Mouse (Mus musculus) frontal cortex, adult 2 months (tissue): ENCODE results near the gene Vmn1r76. TPM values are rescaled to one million over a fixed set of nuclear protein-coding genes. Genes with fewer than 3 reads are reported as not detected.

Experiments used
- DNase-seq, 2 experiments: peaks; one replicate each; pipeline ENCODE4 v3.0.0; 2022; ENCODE audit warnings: low spot score in 1 of 2; ENCODE audit errors: extremely low spot score in 1 of 2
- polyA plus RNA-seq: library from polyadenylated mRNA; depleted of rRNA; stranded (reverse); fragments of >200 nt; gene quantifications from 2 replicates; pipeline ENCODE4 v1.2.3, GENCODE M21; 2012; rRNA removed

The Vmn1r76 gene
- polyA plus RNA-seq = not detected in 2 replicates

DNA sequence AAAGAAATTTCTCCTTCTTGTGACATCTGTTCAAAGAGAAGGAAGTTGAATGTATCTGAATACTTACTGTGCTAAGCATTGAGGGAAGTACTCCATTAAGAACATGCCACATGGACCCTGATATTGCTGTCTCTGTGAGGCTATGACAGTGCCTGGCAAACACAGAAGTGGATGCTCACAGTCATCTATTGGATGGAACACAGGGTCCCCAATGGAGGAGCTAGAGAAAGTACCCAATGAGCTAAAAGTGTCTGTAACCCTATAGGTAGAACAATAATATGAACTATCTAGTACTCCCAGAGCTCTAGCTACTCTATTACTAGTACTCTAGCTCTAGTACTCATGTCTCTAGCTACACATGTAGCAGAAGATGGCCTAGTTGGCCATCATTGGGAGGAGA, at the start of gene Vmn1r76:
Gene Vmn1r76, minus strand, starts transcription at position 101 of the 400 bp plus-strand sequence.
- DNase-seq = no peak

DNA sequence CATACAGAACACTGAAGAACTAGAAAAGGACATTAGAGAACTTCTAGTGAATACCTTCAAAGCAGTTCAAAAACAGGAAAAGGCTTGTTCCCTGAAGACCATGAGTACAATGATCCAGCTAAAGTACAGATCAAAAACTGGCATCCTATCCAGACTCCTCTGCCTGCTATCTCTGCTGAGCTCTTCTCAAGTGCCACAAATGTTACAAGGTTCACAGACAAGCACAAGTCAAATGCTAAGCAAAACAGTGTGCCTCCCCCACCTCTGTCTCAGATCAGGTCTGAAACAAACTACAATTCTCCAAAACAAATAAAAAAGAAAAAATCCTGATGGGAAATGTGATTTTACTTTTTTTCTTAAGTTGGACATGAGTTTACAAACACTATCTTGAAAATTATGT, 34.6 kb upstream of the Vmn1r76 start:
- DNase-seq = no peak

DNA sequence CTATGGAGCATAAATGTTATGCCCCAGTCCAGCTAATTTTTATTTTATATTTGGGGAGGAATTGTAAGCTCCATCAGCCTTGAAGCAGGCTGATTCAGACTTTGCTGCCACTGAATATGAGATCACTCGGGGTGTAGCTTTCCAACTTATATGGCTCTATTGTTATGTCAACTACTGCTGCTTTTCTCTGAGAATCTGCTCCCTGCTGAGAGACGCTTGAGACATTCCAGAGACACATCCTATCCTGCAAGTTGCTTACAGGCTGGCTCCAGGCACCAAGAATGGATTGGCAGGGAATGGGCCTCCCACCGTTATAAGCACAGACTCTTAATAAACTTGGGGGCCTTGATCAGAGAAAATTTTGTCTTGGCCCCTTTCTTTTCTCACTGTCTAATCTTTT, 10.0 kb upstream of the Vmn1r76 start:
- DNase-seq = no peak

DNA sequence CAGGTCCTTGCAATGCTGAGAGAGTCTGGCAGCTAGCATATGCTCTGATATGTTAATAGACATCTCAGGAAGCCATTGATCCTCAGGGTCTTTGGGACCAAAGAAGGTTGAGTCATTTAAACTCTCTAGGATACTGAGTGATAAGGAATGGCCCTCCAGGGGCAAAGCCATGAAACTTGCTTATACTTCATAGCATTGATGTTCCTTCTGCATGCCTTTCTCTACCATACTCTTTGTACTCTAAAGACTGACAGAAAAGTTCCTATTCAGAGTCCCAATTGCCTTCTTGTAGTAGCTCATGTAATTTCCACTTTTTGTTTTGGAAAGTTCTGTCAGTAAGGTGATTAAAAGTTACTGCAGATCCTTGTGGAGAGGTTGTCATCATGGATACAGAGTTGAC, 63.7 kb downstream of the Vmn1r76 start, which contains the start of gene Vmn1r75:
Gene Vmn1r75, plus strand, starts transcription at position 301 of the 400 bp plus-strand sequence.
- no peak for DNase-seq

Other genes with a start within 250 kb of the Vmn1r76 start
- gene Vmn1r73, start 207.9 kb downstream of the Vmn1r76 start, polyA plus RNA-seq = not detected in 2 replicates
- not detected in 2 replicates for gene Vmn1r74, start 104.2 kb downstream of the Vmn1r76 start, polyA plus RNA-seq
- not detected in 2 replicates for gene Vmn1r75, start 63.6 kb downstream of the Vmn1r76 start, polyA plus RNA-seq
- not detected in 2 replicates for gene Vmn1r77, start 98.5 kb upstream of the Vmn1r76 start, polyA plus RNA-seq
- not detected in 2 replicates for gene Vmn1r78, start 212.0 kb upstream of the Vmn1r76 start, polyA plus RNA-seq
- gene Vmn1r79, start 233.1 kb upstream of the Vmn1r76 start, polyA plus RNA-seq = not detected in 2 replicates